Mouse (Mus musculus) lung, embryonic 14.5 days (tissue): Measurements from ENCODE around the gene Pax6. TPM values are rescaled to one million over a fixed set of nuclear protein-coding genes. Genes with fewer than 3 reads are reported as not detected.

Source experiments
- ATAC-seq: fragments of 200-750 bp; cut with Nextera tagmentation; 2 replicates; pipeline ENCODE4 v1.8.0; 2017; ENCODE audit warnings: mild to moderate bottlenecking, moderate TSS enrichment, moderate library complexity; ENCODE audit not compliant: insufficient read depth
- DNase-seq: peaks from one replicate; pipeline ENCODE4 v3.0.0-alpha.2; 2015
- H3K27ac ChIP-seq: fragments of 300-500 bp; sonication (generic); 2 replicates; pipeline ENCODE4 v1.5.1; 2014; ENCODE audit warnings: low read depth, mild to moderate bottlenecking, moderate library complexity
- H3K27me3 ChIP-seq: fragments of 300-500 bp; sonication (generic); 2 replicates; pipeline ENCODE4 v1.6.1; 2014; ENCODE audit warnings: low read length, control low read depth; ENCODE audit not compliant: insufficient read depth
- H3K36me3 ChIP-seq: fragments of 300-500 bp; sonication (generic); 2 replicates; pipeline ENCODE4 v1.6.1; 2014; ENCODE audit warnings: control low read depth; ENCODE audit not compliant: insufficient read depth
- H3K4me1 ChIP-seq: fragments of 300-500 bp; sonication (generic); 2 replicates; pipeline ENCODE4 v1.6.1; 2014; ENCODE audit warnings: antibody characterized with exemption, control low read depth; ENCODE audit not compliant: insufficient read depth
- H3K4me2 ChIP-seq: fragments of 300-500 bp; sonication (generic); 2 replicates; pipeline ENCODE4 v1.6.1; 2014; ENCODE audit warnings: mild to moderate bottlenecking
- H3K4me3 ChIP-seq: fragments of 300-500 bp; sonication (generic); 2 replicates; pipeline ENCODE4 v1.5.1; 2014; ENCODE audit warnings: low read depth, low read length
- H3K9ac ChIP-seq: fragments of 300-500 bp; sonication (generic); 2 replicates; pipeline ENCODE4 v1.6.1; 2014
- H3K9me3 ChIP-seq: fragments of 300-500 bp; sonication (generic); 2 replicates; pipeline ENCODE4 v1.6.1; 2016; ENCODE audit warnings: low read depth, low read length, control low read depth
- CTCF ChIP-seq: IDR thresholded peaks from 2 replicates; pipeline ENCODE4 v1.5.1; 2016; ENCODE audit warnings: antibody characterized with exemption, low read depth
- WGBS: fragments of 180-500 bp; shearing (Covaris S2); extraction: QIAGEN DNeasy Blood & Tissue Kit; methylation state at CpG from one replicate; pipeline ENCODE4 v1.1.7; 2014; 5-methylcytosine and 5-hydroxymethylcytosine counted together
- polyA plus RNA-seq: library from polyadenylated mRNA; unstranded; fragments of >200 nt; fragmentation: Nextera tagmentation; extraction: Ambion mirVana; gene quantifications from 2 replicates; pipeline ENCODE4 v1.2.1, GENCODE M21; 2014

Pax6 gene
- polyA plus RNA-seq, 1 experiment from 2014 or later: not detected

- Histone ChIP-seq H3K9ac (no peak overlapping the region), H3K27ac (no peak overlapping the region), H3K9me3 (no peaks in the 10 kb centered on the region), H3K36me3 (no peaks in the 10 kb centered on the region), H3K4me2 (no peak overlapping the region), H3K4me1 (no peaks in the 10 kb centered on the region), H3K4me3 (no peak overlapping the region), H3K27me3 (peaks cover 99% of the 10 kb centered on the region)
- DNase-seq: no peak
- TF ChIP-seq CTCF: no peak
- WGBS: 1% methylated on average over 18 of the region's 18 CpGs
- no peak for ATAC-seq
Measured at GRCm38 (mm10) chr2:105661623-105662066, 7.1 kb upstream of the Pax6 start.

GRCm38 (mm10) chr2:105662121-105662520 is 6.6 kb upstream of the Pax6 start:
- DNase-seq (no peak), ATAC-seq (no peak)
- H3K4me2 ChIP-seq: no peak overlapping the region
- 4% methylated on average over 16 of the region's 16 CpGs for WGBS
- no peak overlapping the region for H3K9ac ChIP-seq
- H3K9me3 ChIP-seq: no peaks in the 10 kb centered on the region
- H3K36me3 ChIP-seq: no peaks in the 10 kb centered on the region
- H3K27me3 ChIP-seq: peaks cover 99% of the 10 kb centered on the region
- no peak for TF ChIP-seq CTCF
- no peak overlapping the region for H3K27ac ChIP-seq
- no peak overlapping the region for H3K4me3 ChIP-seq
- no peaks in the 10 kb centered on the region for H3K4me1 ChIP-seq

- Histone ChIP-seq H3K27ac (no peak overlapping the region), H3K4me1 (no peaks in the 10 kb centered on the region), H3K4me2 (no peak overlapping the region), H3K9me3 (no peaks in the 10 kb centered on the region), H3K27me3 (peaks cover 99% of the 10 kb centered on the region), H3K4me3 (no peak overlapping the region), H3K36me3 (no peaks in the 10 kb centered on the region), H3K9ac (no peak overlapping the region)
- DNase-seq (no peak), ATAC-seq (no peak)
- WGBS: 5% methylated on average over 7 of the region's 7 CpGs
- no peak for TF ChIP-seq CTCF
Measured at GRCm38 (mm10) chr2:105662606-105663005, 6.1 kb upstream of the Pax6 start.

- Histone ChIP-seq H3K27ac (no peak overlapping the region), H3K4me1 (no peaks in the 10 kb centered on the region), H3K36me3 (no peaks in the 10 kb centered on the region), H3K27me3 (peaks cover 100% of the 10 kb centered on the region), H3K4me2 (no peak overlapping the region), H3K9me3 (no peaks in the 10 kb centered on the region), H3K9ac (no peak overlapping the region), H3K4me3 (no peak overlapping the region)
- DNase-seq (no peak), ATAC-seq (no peak)
- WGBS: under 1% methylated on average over 10 of the region's 10 CpGs
- no peak for TF ChIP-seq CTCF
Measured at GRCm38 (mm10) chr2:105663101-105663511, 5.6 kb upstream of the Pax6 start.

GRCm38 (mm10) chr2:105664996-105665395 is 3.7 kb upstream of the Pax6 start:
- no peak overlapping the region for H3K4me3 ChIP-seq
- H3K4me2 ChIP-seq: no peak overlapping the region
- 10% methylated on average over 5 of the region's 5 CpGs for WGBS
- peaks cover 100% of the 10 kb centered on the region for H3K27me3 ChIP-seq
- no peak for TF ChIP-seq CTCF
- DNase-seq: no peak
- H3K36me3 ChIP-seq: no peaks in the 10 kb centered on the region
- H3K9ac ChIP-seq: no peak overlapping the region
- no peak overlapping the region for H3K27ac ChIP-seq
- ATAC-seq: no peak
- H3K4me1 ChIP-seq: no peaks in the 10 kb centered on the region
- no peaks in the 10 kb centered on the region for H3K9me3 ChIP-seq

GRCm38 (mm10) chr2:105665491-105666250 is 3.0 kb upstream of the Pax6 start:
- no peak for TF ChIP-seq CTCF
- no peak for ATAC-seq
- peaks cover 100% of the 10 kb centered on the region for H3K27me3 ChIP-seq
- no peaks in the 10 kb centered on the region for H3K36me3 ChIP-seq
- no peak overlapping the region for H3K4me2 ChIP-seq
- DNase-seq: no peak
- H3K9me3 ChIP-seq: no peaks in the 10 kb centered on the region
- WGBS: 10% methylated on average over 5 of the region's 5 CpGs
- H3K27ac ChIP-seq: no peak overlapping the region
- H3K4me3 ChIP-seq: no peak overlapping the region
- H3K9ac ChIP-seq: no peak overlapping the region
- no peaks in the 10 kb centered on the region for H3K4me1 ChIP-seq

- WGBS: 3% methylated on average over 6 of the region's 6 CpGs
- Histone ChIP-seq H3K27ac (no peak overlapping the region), H3K4me1 (no peaks in the 10 kb centered on the region), H3K9me3 (no peaks in the 10 kb centered on the region), H3K4me2 (no peak overlapping the region), H3K27me3 (peaks cover 100% of the 10 kb centered on the region), H3K4me3 (no peak overlapping the region), H3K9ac (no peak overlapping the region), H3K36me3 (no peaks in the 10 kb centered on the region)
- ATAC-seq (no peak), DNase-seq (no peak)
- no peak for TF ChIP-seq CTCF
Measured at GRCm38 (mm10) chr2:105666331-105666730, 2.4 kb upstream of the Pax6 start.
